Mouse (Mus musculus) lung, adult 2 months (tissue): ENCODE measurements around the gene Mlh3. TPM values are rescaled to one million over a fixed set of nuclear protein-coding genes. Genes with fewer than 3 reads are reported as not detected.

Source experiments
- DNase-seq: peaks from one replicate; pipeline ENCODE4 v3.0.0; 2022
- H3K4me1 ChIP-seq: fragments of 200-500 bp; 2 replicates; pipeline ENCODE4 v1.6.1; 2011; ENCODE audit warnings: low read length; ENCODE audit not compliant: control insufficient read depth, insufficient read depth
- H3K4me3 ChIP-seq: fragments of 200-500 bp; replicated peaks from 2 replicates; pipeline ENCODE3; 2011; ENCODE audit warnings: low read depth, mild to moderate bottlenecking, control low read depth, low read length; ENCODE audit errors: extremely low read depth
- CTCF ChIP-seq: fragments of 200-500 bp; IDR thresholded peaks from 2 replicates; pipeline ENCODE4 v1.5.1; 2011; ENCODE audit warnings: mild to moderate bottlenecking, low read length, control low read depth; ENCODE audit not compliant: insufficient read depth
- POLR2A ChIP-seq: fragments of 200-500 bp; IDR thresholded peaks from 2 replicates; pipeline ENCODE4 v1.6.1; 2011; ENCODE audit warnings: low read depth, mild to moderate bottlenecking, control low read depth, low read length, borderline replicate concordance; ENCODE audit errors: extremely low read depth
- WGBS: fragments of 180-500 bp; shearing (Covaris S2); methylation state at CpG from one replicate; pipeline ENCODE4 v1.1.7; 2018; 5-methylcytosine and 5-hydroxymethylcytosine counted together
- polyA plus RNA-seq: library from polyadenylated mRNA; depleted of rRNA; stranded (reverse); fragments of >200 nt; gene quantifications from 2 replicates; pipeline ENCODE4 v1.2.3, GENCODE M21; 2012

Gene Mlh3
- polyA plus RNA-seq, 1 experiment = 5.5 TPM

DNA sequence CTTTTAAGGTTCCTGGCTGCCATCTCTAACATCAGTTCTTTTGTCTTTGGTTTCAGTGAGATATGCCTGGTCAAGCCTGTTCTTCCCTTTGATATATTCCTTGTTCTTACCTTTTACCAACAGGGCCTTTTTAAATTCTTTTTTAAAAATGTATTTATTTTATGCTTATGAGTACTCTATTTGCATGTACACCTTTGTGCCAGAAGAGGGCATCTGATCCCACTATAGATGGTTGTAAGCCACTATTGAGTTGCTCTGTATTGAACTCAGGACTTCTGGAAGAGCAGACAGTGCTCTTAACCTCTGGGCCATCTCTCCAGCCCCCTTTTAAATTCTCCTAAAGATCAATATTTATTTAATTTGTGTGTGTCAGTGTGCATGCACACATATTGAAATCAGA lies 22.5 kb upstream of the Mlh3 start:
- no peak for DNase-seq
- Histone ChIP-seq H3K4me3 (no peak overlapping the region), H3K4me1 (peaks cover 5% of the 10 kb centered on the region; the same call in 1 of the 2 replicates)
- TF ChIP-seq POLR2A (no peak), CTCF (no peak)

DNA sequence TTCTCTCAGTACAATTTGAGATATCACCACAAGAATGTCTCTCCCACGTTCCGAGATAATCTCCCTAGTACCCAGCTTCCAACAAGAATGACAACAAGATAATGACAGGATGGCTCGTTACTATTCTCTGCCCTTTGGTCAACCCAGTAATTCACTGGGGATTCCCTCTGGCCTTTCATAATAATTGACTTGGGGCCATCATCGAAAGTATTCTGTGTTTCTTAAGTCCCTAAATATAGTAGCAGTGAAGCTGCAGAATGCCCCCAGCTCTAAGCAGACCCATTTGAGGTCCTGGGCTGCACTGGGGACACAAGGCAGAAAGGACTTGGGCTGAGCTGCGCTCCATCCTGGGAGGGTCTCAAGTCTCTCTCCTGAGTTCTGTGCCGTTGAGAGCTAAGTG lies 21.9 kb upstream of the Mlh3 start:
- TF ChIP-seq CTCF = no peak
- 73% methylated on average over 6 of the region's 6 CpGs for WGBS
- H3K4me3 ChIP-seq = no peak overlapping the region
- no peak for DNase-seq
- peaks cover 5% of the 10 kb centered on the region for H3K4me1 ChIP-seq

DNA sequence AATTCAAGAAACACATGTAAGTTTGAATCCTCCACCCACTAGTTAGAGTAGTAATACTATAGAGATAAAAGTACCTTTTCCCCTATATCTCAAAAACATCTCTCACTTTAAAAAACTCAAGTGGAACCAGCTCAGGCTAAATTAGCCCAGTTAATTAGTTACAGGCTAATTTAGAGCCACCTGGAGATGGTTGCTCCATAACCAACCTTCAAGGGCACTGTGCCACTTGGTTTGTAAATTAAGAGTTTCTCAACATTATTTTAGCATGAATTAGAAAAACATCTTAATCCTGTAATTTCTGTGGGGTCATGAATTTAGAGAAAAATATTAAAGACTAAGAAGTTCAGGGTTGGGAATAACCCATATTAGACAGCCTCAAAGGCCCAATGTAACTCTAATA lies 21.1 kb upstream of the Mlh3 start:
- Histone ChIP-seq H3K4me3 (no peak overlapping the region), H3K4me1 (peaks cover 5% of the 10 kb centered on the region)
- DNase-seq = no peak
- no peak for TF ChIP-seq POLR2A
- no peak for TF ChIP-seq CTCF

- peaks cover 5% of the 10 kb centered on the region for H3K4me1 ChIP-seq
- 83% methylated on average over 10 of the region's 10 CpGs for WGBS
- H3K4me3 ChIP-seq = no peak overlapping the region
- no peak for DNase-seq
- no peak for TF ChIP-seq CTCF
- TF ChIP-seq POLR2A = no peak
Measured at GRCm38 (mm10) chr12:85290633-85291032, 20.2 kb upstream of the Mlh3 start.

DNA sequence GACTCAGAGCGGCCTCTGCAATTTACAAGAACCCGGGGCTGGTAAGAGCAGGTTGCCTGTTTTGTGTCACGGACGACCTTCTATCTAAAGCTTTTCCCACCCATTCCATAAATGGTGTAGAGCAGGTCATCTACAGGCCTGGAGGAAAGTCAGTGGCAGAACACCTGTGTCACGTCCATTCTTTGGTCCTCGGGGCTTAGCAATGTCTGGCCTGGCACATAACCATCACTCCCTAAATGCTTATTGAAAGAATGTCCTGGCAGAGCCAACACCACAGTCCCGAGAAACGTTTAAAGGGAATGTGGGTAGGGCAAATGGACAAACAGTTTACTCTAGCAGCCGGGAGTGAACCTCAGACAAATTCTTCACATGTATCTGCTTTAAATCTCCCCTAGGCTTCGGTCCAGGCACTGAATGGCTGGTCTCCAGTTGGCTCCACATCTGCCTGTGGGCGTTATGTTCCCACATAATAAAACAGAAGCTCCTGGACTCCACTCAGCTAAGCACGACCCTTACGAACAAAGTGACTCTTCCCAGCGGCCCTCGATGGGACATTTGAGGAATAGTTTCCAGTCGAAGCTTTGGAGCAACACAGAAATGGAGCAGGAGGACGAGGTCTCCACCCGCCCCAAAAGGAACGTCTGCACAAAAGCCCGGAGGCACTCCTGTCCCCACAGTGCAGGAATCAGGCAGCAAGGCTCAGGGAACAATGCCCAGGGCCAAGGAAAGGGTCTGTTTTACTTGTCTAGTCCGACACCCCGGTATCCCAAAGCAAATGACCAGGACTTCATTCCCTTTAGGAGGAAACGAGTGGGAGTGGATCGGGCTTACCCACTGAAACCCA lies 19.0 kb upstream of the Mlh3 start:
- TF ChIP-seq CTCF (no peak), POLR2A (0 out of 2 replicates have a peak, but pooled peaks have one; percentile 22)
- H3K4me3 ChIP-seq = peak overlapping the region; percentile 72
- WGBS = 47% methylated on average over 24 of the region's 24 CpGs
- peak; percentile 26 for DNase-seq
- H3K4me1 ChIP-seq = peaks cover 5% of the 10 kb centered on the region

DNA sequence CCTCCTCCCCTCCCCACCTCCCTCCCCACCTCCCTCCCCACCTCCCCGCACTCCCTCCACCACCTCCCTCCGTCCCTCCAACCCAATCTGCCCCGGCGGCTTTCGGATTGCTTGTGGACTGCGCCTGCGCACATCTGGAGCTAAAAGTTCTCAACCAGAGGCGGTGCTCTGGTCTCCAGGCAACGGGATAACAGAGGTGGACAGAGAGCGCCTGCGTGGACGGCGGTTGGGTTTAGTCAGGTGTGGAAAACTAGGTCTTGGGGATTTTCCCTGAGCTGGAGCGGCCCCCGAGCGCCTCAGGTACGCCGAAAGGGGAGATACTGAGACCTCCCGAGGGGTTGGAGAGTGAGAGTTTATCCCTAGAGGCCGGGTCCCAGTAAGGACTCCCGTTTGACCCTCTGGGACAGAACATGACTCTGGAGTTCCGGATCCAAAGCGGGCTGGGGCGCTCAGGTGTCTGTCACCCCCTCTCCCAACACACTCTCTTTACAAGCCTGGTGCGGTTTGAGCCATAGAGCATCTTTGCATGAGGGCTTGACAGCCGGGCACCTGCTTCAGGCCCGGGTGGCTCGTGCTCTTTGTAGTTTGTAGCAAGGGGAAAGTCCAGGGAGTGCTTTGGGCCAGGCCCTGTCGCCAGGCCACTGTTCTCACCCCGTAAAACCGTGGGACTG lies 18.2 kb upstream of the Mlh3 start, which contains the start of gene Zc2hc1c:
Gene Zc2hc1c (plus strand): TSS at position 106 of the 671 bp plus-strand sequence.
- peaks cover 5% of the 10 kb centered on the region for H3K4me1 ChIP-seq
- 4% methylated on average over 30 of the region's 31 CpGs for WGBS
- DNase-seq = peak; percentile 85
- TF ChIP-seq POLR2A = 0 out of 2 replicates have a peak, but pooled peaks have one; percentile 28
- no peak for TF ChIP-seq CTCF
- H3K4me3 ChIP-seq = peak within 1 kb of the TSS; percentile 72

DNA sequence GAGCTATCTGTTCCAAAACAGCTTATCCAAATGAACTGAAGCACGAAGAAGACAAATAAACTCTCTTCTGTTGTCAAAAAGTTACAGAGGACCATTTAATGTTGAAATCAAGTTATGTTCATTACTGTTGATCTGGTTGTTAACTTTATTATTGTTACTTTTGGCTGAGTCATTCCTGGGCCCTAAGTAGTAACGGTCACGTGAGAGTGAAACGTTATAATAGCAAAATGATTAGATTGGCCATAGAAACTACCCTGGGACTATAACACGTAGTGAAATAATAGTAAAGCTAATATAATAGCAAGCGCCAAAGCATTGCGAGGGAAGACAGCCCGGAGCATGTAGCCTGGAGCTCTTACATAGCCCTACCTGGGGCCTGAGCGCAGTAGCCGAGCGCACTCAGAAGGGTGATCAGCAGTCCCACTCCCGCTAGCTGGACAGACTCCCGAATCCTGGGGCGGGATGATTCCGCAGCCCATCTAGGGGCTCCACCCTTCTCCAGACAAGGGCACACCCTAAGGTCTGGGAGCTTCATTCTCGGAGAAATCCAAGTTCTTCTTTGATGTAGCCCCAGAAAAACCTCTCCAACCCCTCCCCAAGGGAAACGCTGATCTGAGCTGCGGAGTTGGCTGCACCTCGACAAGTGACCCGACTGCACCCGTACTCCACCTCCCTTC lies 17.5 kb upstream of the Mlh3 start, which contains the start of gene Acyp1:
Gene Acyp1 (minus strand): TSS at position 630 of the 677 bp plus-strand sequence.
- DNase-seq = peak; percentile 72
- H3K4me1 ChIP-seq = peaks cover 5% of the 10 kb centered on the region
- WGBS = 8% methylated on average over 21 of the region's 21 CpGs
- TF ChIP-seq CTCF = no peak
- no peak; the same call in 1 of the 2 replicates for TF ChIP-seq POLR2A
- peak within 1 kb of the TSS; percentile 72 for H3K4me3 ChIP-seq

DNA sequence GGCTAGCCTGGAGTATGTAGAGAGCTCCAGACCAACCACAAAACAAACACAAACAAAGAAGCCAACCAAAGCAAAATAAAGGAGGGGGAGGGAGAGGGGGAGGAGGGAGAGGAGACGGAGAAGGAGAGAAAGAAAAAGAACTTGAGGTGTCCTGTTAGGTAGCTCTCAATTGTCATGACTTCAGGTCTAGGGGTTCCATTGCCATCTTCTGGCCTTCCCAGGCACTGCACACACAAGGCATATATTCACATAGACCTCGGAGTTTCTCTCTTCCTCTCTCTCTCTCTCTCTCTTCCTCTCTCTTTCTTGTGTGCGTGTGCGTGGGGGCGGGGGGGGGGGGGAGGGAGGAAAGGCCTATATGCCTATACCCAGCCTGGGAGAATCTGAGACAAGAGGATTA lies 16.5 kb upstream of the Mlh3 start:
- TF ChIP-seq CTCF (0 out of 2 replicates have a peak, but pooled peaks have one; percentile 31), POLR2A (no peak)
- peaks cover 5% of the 10 kb centered on the region for H3K4me1 ChIP-seq
- 23% methylated on average over 5 of the region's 5 CpGs for WGBS
- DNase-seq = no peak
- no peak overlapping the region for H3K4me3 ChIP-seq

DNA sequence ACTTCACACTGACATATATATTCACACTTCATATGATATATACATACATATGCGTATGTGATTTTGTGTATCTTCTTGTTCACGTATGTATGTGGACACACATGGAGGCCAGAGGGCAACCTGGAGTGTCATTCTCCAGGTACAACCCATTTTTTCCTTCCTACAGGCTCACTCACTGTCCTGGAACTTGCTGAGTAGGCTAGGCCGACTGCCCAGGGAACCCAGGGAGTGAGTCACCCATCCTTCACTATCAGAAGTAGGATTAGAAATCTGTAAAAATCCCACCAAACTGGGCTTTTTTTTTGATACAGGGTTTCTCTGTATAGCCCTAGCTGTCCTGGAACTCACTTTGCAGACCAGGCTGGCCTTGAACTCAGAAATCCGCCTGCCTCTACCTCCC lies 14.6 kb upstream of the Mlh3 start:
- DNase-seq = no peak
- H3K4me1 ChIP-seq = peaks cover 7% of the 10 kb centered on the region
- WGBS = 82% methylated on average over 4 of the region's 4 CpGs
- H3K4me3 ChIP-seq = no peak overlapping the region
- TF ChIP-seq CTCF (no peak), POLR2A (no peak)
